Mouse (Mus musculus) forebrain, postnatal 0 days (tissue): Measurements from ENCODE around the gene Nxph1. TPM values are rescaled to one million over a fixed set of nuclear protein-coding genes. Genes with fewer than 3 reads are reported as not detected.

Source experiments
- ATAC-seq: fragments of 200-750 bp; cut with Nextera tagmentation; 2 replicates; pipeline ENCODE4 v1.8.0; 2017; ENCODE audit warnings: mild to moderate bottlenecking, moderate library complexity
- DNase-seq: peaks from one replicate; pipeline ENCODE4 v3.0.0-alpha.2; 2015
- H3K27ac ChIP-seq: fragments of 300-500 bp; sonication (generic); 2 replicates; pipeline ENCODE4 v1.5.1; 2014; ENCODE audit warnings: low read depth, mild to moderate bottlenecking, antibody characterized with exemption, low read length, moderate library complexity, mixed read lengths
- H3K27me3 ChIP-seq: fragments of 300-500 bp; sonication (generic); 2 replicates; pipeline ENCODE4 v1.6.1; 2014; ENCODE audit warnings: mild to moderate bottlenecking, low read length, mixed read lengths; ENCODE audit not compliant: insufficient read depth
- H3K36me3 ChIP-seq: fragments of 300-500 bp; sonication (generic); 2 replicates; pipeline ENCODE4 v1.6.1; 2014; ENCODE audit warnings: mild to moderate bottlenecking, moderate library complexity; ENCODE audit not compliant: insufficient read depth
- H3K4me1 ChIP-seq: fragments of 300-500 bp; sonication (generic); 2 replicates; pipeline ENCODE4 v1.6.1; 2014; ENCODE audit warnings: antibody characterized with exemption; ENCODE audit not compliant: insufficient read depth
- H3K4me2 ChIP-seq: fragments of 300-500 bp; sonication (generic); 2 replicates; pipeline ENCODE4 v1.6.1; 2014; ENCODE audit warnings: low read depth, mild to moderate bottlenecking, moderate library complexity
- H3K4me3 ChIP-seq: fragments of 300-500 bp; sonication (generic); 2 replicates; pipeline ENCODE4 v1.5.1; 2014; ENCODE audit warnings: low read depth, low read length, mixed read lengths
- H3K9ac ChIP-seq: fragments of 300-500 bp; sonication (generic); 2 replicates; pipeline ENCODE4 v1.6.1; 2014; ENCODE audit warnings: mild to moderate bottlenecking
- H3K9me3 ChIP-seq: fragments of 300-500 bp; sonication (generic); 2 replicates; pipeline ENCODE4 v1.6.1; 2016; ENCODE audit warnings: low read length
- CTCF ChIP-seq: sonication (generic); IDR thresholded peaks from 2 replicates; pipeline ENCODE4 v1.5.1; 2016; ENCODE audit warnings: antibody characterized with exemption, control low read depth, low read depth
- WGBS: fragments of 180-500 bp; shearing (Covaris S2); extraction: QIAGEN DNeasy Blood & Tissue Kit; methylation state at CpG from one replicate; pipeline ENCODE4 v1.1.7; 2014; 5-methylcytosine and 5-hydroxymethylcytosine counted together
- polyA plus RNA-seq: library from polyadenylated mRNA; unstranded; fragments of >200 nt; fragmentation: Nextera tagmentation; extraction: Ambion mirVana; gene quantifications from 2 replicates; pipeline ENCODE4 v1.2.1, GENCODE M21; 2015
- total RNA-seq: library from RNA; depleted of rRNA; stranded (reverse); fragments of >200 nt; gene quantifications from 2 replicates; pipeline ENCODE4 v1.2.3, GENCODE M21; 2014

The Nxph1 gene
- total and polyA plus RNA-seq, 2 experiments from 2014 or later: 59.5 to 78.8 TPM

DNA sequence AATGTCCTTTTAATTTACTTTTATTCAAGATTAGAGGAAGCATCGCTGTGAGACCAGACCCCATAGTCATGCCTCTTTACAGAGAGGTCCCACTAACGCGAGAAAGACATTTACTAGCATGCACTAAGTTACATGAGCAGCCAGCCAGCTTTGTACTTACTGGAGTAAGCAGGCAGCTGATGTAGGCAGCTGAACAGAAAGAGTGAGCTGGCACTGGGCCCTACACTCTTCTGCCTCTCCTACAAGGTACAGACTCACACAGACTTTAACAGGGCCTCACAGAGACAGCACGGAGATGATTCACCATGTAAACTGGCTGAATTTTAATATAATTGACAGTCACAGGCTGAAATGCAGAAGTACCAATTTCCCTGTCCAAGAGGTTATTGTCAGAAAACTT lies 11.6 kb downstream of the Nxph1 start:
- TF ChIP-seq CTCF: no peak
- Histone ChIP-seq H3K4me1 (peaks cover 11% of the 10 kb centered on the region), H3K9ac (no peak overlapping the region), H3K27ac (no peak overlapping the region), H3K27me3 (0 out of 2 replicates have a peak, but pooled peaks cover 20% of the 10 kb centered on the region), H3K4me2 (no peak overlapping the region), H3K9me3 (no peaks in the 10 kb centered on the region), H3K36me3 (no peaks in the 10 kb centered on the region), H3K4me3 (no peak overlapping the region)
- WGBS: 73% methylated on average over 4 of the region's 4 CpGs
- DNase-seq: no peak
- ATAC-seq: no peak

DNA sequence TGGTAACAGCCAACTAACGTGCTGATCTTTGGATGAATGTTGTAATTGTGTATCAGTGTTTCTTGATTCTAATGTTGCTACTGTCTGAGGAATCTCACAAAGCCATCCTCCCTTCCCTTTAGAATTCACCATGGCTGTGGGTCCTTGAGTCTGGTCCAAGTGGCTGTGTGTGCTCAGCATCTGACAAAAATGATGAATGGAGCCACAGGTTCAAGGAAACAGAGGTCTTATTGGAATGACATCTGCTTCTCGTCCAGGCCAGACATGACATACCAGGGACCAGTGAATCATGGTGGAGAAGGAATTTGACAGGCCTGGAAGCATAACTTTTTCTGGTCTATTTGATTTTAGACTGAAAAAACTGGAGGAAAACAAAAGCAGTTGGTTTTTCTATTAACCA lies 22.3 kb downstream of the Nxph1 start:
- WGBS: 73% methylated on average over 2 of the region's 2 CpGs
- Histone ChIP-seq H3K4me1 (no peaks in the 10 kb centered on the region), H3K27ac (no peak overlapping the region), H3K9me3 (no peaks in the 10 kb centered on the region), H3K4me3 (no peak overlapping the region), H3K9ac (no peak overlapping the region), H3K36me3 (no peaks in the 10 kb centered on the region), H3K4me2 (no peak overlapping the region), H3K27me3 (no peaks in the 10 kb centered on the region)
- TF ChIP-seq CTCF: no peak
- DNase-seq (no peak), ATAC-seq (no peak)

DNA sequence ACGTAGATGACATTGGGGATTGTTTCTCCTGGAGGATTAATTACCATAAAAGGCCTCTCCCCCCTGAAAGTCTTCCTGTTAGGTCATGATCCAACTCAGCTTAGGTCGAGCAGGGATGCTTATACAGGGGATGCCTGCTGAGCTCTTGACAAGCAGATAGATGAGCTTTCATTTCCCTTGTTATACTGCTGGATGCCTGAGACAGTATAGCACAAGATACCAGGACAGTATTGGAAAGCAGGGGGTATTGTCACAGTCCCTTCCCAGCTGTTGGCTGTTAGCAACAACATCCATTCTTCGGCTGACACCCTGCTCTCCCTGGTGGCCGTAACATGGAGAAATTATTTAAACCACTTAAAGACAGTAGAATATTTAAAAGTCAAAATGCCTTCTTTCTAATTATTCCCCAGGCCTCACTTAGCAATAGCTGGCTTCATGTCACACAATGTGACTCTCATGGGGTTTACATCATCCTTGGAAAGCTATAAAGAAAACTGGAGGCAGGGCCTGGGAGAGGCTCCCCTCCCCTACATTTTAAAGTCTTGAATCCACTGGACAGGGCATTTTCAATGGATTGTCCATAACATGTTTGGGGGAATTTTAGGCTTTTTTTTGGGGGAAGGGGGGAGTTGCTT lies 31.1 kb downstream of the Nxph1 start:
- no peaks in the 10 kb centered on the region for H3K4me1 ChIP-seq
- ATAC-seq: no peak
- H3K27ac ChIP-seq: no peak overlapping the region
- no peak for TF ChIP-seq CTCF
- H3K9me3 ChIP-seq: no peaks in the 10 kb centered on the region
- no peaks in the 10 kb centered on the region for H3K36me3 ChIP-seq
- no peak for DNase-seq
- H3K4me3 ChIP-seq: no peak overlapping the region
- H3K4me2 ChIP-seq: no peak overlapping the region
- WGBS: 42% methylated on average over 4 of the region's 4 CpGs
- H3K9ac ChIP-seq: no peak overlapping the region
- H3K27me3 ChIP-seq: no peaks in the 10 kb centered on the region

DNA sequence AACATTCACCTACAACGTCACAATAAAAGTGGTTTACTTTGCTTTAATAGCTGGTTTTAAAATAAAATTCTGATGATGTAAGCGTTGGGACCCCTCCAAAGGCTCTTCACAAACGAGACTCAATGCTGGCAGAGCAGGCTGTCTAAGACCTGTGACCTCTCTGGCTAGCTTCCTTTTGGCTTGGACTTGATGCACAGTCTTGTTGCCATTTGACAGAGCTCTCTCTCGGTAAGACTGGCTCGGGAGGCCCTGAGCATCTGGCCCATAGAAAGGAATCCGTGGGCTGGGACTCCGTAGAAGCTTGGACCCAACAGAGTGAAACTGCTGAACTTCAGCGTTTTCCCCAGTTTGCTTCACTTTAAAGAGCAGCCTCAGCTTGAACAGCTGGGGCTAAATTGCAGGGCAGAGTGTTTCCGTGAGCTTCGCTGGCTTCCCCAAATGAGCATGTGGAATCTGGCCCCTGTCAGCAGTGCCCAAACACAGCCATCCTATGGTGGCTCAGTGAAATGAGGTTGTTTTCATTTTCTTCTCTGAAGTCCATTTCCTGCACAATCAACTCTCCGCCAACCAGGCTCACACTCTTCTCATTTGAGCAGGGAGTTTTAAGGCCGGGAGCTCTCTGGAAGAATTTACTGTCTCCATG lies 48.2 kb downstream of the Nxph1 start:
- H3K27ac ChIP-seq: no peak overlapping the region
- H3K36me3 ChIP-seq: no peaks in the 10 kb centered on the region
- no peak overlapping the region for H3K9ac ChIP-seq
- no peak for TF ChIP-seq CTCF
- H3K4me1 ChIP-seq: no peaks in the 10 kb centered on the region
- H3K27me3 ChIP-seq: no peaks in the 10 kb centered on the region
- DNase-seq: peak; percentile 13
- no peaks in the 10 kb centered on the region for H3K9me3 ChIP-seq
- WGBS: 63% methylated on average over 12 of the region's 12 CpGs
- no peak overlapping the region for H3K4me3 ChIP-seq
- ATAC-seq: no peak; the same call in 1 of the 2 replicates
- H3K4me2 ChIP-seq: no peak overlapping the region

DNA sequence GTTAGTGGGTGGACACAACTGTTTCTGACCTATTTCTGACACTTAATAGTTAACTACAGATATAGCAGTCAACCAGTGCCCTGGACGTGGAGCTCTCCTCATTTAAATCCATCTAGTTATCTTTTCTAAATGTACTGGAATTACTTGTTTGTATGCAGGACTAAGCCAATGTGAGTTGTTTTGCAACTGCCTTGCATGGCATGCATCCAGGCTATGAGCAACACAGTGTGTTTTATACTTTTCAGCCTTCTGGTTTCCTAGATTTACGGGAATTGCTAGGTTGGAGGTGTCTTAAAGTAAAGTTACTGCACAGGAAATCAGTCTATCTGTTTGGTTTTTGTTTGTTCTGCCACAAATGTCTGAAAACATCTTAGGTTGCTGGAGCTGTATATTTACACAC lies 49.1 kb downstream of the Nxph1 start:
- no peaks in the 10 kb centered on the region for H3K36me3 ChIP-seq
- H3K4me3 ChIP-seq: no peak overlapping the region
- H3K9ac ChIP-seq: no peak overlapping the region
- H3K27ac ChIP-seq: no peak overlapping the region
- H3K4me1 ChIP-seq: no peaks in the 10 kb centered on the region
- DNase-seq: no peak
- H3K9me3 ChIP-seq: no peaks in the 10 kb centered on the region
- TF ChIP-seq CTCF: no peak
- H3K27me3 ChIP-seq: no peaks in the 10 kb centered on the region
- H3K4me2 ChIP-seq: no peak overlapping the region
- 54% methylated on average over 2 of the region's 2 CpGs for WGBS
- ATAC-seq: no peak

DNA sequence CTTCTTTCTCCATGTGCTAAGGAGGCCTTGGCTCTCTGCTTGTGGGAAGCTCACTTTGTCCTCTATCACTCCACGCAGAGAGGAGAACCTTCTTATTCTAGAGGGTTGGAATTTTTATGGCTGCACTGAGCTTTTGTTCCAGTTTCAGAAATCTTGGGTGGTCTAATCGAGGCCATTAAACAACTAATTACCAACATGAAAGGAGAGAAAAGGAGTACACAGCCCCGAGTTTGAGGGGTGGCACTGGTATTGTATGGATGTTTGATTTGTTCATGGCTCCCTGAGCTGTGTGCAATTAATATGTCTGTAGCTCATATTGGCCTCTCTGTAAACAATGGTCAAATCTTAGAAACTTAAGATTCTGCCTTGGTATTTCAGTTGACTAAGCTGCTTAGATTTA lies 54.5 kb downstream of the Nxph1 start:
- WGBS: 24% methylated on average over 3 of the region's 3 CpGs
- Histone ChIP-seq H3K4me1 (no peaks in the 10 kb centered on the region), H3K27ac (no peak overlapping the region), H3K36me3 (no peaks in the 10 kb centered on the region), H3K4me2 (no peak overlapping the region), H3K9me3 (no peaks in the 10 kb centered on the region), H3K27me3 (no peaks in the 10 kb centered on the region), H3K4me3 (no peak overlapping the region), H3K9ac (no peak overlapping the region)
- ATAC-seq (no peak), DNase-seq (no peak)
- TF ChIP-seq CTCF: no peak

DNA sequence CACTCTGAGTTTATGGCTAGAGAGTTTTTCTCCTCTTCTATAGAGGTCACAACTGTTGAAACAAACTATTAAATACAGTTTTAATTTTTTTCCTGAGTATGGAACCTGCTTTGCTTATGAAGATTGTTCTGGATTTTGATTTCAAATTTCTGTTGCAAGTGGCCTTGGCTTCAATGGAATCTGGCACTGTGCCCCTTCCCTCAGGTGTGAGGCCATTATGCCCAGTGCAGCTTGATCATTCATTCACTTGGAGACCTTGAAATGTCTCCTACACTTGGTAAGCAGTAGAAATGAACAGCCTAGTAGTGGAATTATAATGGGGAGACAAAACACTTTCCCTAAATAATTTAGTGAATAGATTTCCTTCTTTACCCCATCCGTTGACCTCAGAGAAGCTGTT lies 78.4 kb downstream of the Nxph1 start:
- Histone ChIP-seq H3K9me3 (no peaks in the 10 kb centered on the region), H3K36me3 (no peaks in the 10 kb centered on the region), H3K27me3 (no peaks in the 10 kb centered on the region), H3K4me1 (no peaks in the 10 kb centered on the region), H3K4me2 (no peak overlapping the region), H3K9ac (no peak overlapping the region), H3K27ac (no peak overlapping the region), H3K4me3 (no peak overlapping the region)
- no peak for ATAC-seq
- 83% methylated on average over 1 of the region's 1 CpGs for WGBS
- no peak for TF ChIP-seq CTCF
- no peak for DNase-seq
